Mouse (Mus musculus) spleen, embryonic (tissue): Measurements from ENCODE around the gene Arih1.
"Not testable (repeated sequence)": the region's sequence is repeated elsewhere in the genome, so short reads cannot be mapped to it uniquely, and the experiment has no call there.

Source experiments
- CTCF ChIA-PET: fragments of 350-600 bp; sonication (Branson Sonifier 250); formaldehyde crosslinking; loops from one replicate; lab custom pipeline; 2022; lab: Charles Lee

Arih1 gene

GRCm38 (mm10) chr9:59458997-59459510 lies 27.4 kb downstream of the Arih1 start:
- CTCF ChIA-PET = interaction anchor here (0.6 kb wide), 1 partner anchor 278 kb away, joined by 3 read pairs; no protein-coding TSS in a partner anchor

GRCm38 (mm10) chr9:59458416-59458815 lies 28.0 kb downstream of the Arih1 start:
- CTCF ChIA-PET = no interaction called here

- CTCF ChIA-PET = no interaction called here
These were observed 28.7 kb downstream of the Arih1 start for GRCm38 (mm10) chr9:59457671-59458070.

GRCm38 (mm10) chr9:59455404-59456068 lies 30.9 kb downstream of the Arih1 start:
- CTCF ChIA-PET = interaction anchor here (0.9 kb wide), 1 partner anchor 9 kb away, joined by 3 read pairs; no protein-coding TSS in a partner anchor

- CTCF ChIA-PET = no interaction called here
These were observed 52.7 kb downstream of the Arih1 start for GRCm38 (mm10) chr9:59433729-59434128.

GRCm38 (mm10) chr9:59431626-59432025 lies 54.8 kb downstream of the Arih1 start:
- CTCF ChIA-PET = no interaction called here

GRCm38 (mm10) chr9:59420487-59420886 lies 65.9 kb downstream of the Arih1 start:
- CTCF ChIA-PET = no interaction called here

- CTCF ChIA-PET = interaction anchor here (0.7 kb wide), 1 partner anchor 59 kb away, joined by 3 read pairs; no protein-coding TSS in a partner anchor
These were observed 79.1 kb downstream of the Arih1 start for GRCm38 (mm10) chr9:59407271-59407670.

- CTCF ChIA-PET = no interaction called here
These were observed 97.3 kb downstream of the Arih1 start for GRCm38 (mm10) chr9:59389086-59389485.

- CTCF ChIA-PET = no interaction called here
These were observed 98.1 kb downstream of the Arih1 start for GRCm38 (mm10) chr9:59388311-59388710.

GRCm38 (mm10) chr9:59387461-59387860 lies 99.0 kb downstream of the Arih1 start:
- CTCF ChIA-PET = no interaction called here

GRCm38 (mm10) chr9:59375626-59376025 lies 110.8 kb downstream of the Arih1 start:
- CTCF ChIA-PET = no interaction called here

- CTCF ChIA-PET = no interaction called here
These were observed 116.8 kb downstream of the Arih1 start for GRCm38 (mm10) chr9:59369646-59370045.

GRCm38 (mm10) chr9:59369220-59369619 lies 117.2 kb downstream of the Arih1 start:
- CTCF ChIA-PET = no interaction called here

- CTCF ChIA-PET = not testable (repeated sequence)
These were observed 125.9 kb downstream of the Arih1 start for GRCm38 (mm10) chr9:59360487-59360886.

- CTCF ChIA-PET = not testable (repeated sequence)
These were observed 128.4 kb downstream of the Arih1 start for GRCm38 (mm10) chr9:59358041-59358440.

GRCm38 (mm10) chr9:59353253-59353639 lies 133.2 kb downstream of the Arih1 start, which contains the start of gene Bbs4:
Gene Bbs4, minus strand, starts transcription at chr9:59353508.
- CTCF ChIA-PET = no interaction called here

- CTCF ChIA-PET = no interaction called here
These were observed 133.7 kb downstream of the Arih1 start for GRCm38 (mm10) chr9:59352586-59353252.

GRCm38 (mm10) chr9:59346176-59346575 lies 140.2 kb downstream of the Arih1 start:
- CTCF ChIA-PET = no interaction called here

- CTCF ChIA-PET = interaction anchor here (0.6 kb wide), 1 partner anchor 321 kb away, joined by 4 read pairs; no protein-coding TSS in a partner anchor
These were observed 146.4 kb downstream of the Arih1 start for GRCm38 (mm10) chr9:59340002-59340401.

GRCm38 (mm10) chr9:59339107-59339506 lies 147.3 kb downstream of the Arih1 start:
- CTCF ChIA-PET = no interaction called here

GRCm38 (mm10) chr9:59338411-59338810 lies 148.0 kb downstream of the Arih1 start:
- CTCF ChIA-PET = no interaction called here
